Mouse (Mus musculus): Measurements from ENCODE around the gene Rnf169.
A peak's percentile ranks its signal among the peaks of the same experiment; 100 is the strongest.
"Not testable (repeated sequence)": the region's sequence is repeated elsewhere in the genome, so short reads cannot be mapped to it uniquely, and the experiment has no call there.

Rnf169 gene

GRCm38 (mm10) chr7:99946356-99946755, 33.9 kb downstream of the Rnf169 start:
- DNase-seq (ENCODE audit: low read depth, low spot score): no peak

- DNase-seq (ENCODE audit: low read depth, low spot score): no peak
Observed at GRCm38 (mm10) chr7:99945939-99946338, 34.3 kb downstream of the Rnf169 start.

- DNase-seq (ENCODE audit: low read depth, low spot score): not testable (repeated sequence)
Observed at GRCm38 (mm10) chr7:99945012-99945411, 35.2 kb downstream of the Rnf169 start.

DNA sequence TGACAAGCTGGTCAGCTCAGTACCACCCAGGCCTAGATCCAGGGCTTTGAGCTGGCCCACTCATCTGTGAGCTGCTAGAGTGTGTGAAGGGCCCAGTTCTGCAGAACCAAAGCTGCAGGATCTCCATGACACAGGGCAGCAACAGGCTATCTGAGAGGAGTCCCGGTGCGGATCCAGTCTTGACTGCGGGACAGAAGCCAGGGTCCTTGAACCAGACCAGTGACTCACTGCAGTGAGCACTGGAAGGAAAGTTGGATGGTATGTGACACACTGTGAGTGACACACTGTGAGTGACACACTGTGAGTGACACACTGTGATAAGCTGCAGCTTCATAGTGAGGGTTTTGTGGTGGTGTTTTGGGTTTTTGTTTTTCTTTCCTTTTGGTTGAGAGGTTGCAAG, 35.7 kb downstream of the Rnf169 start:
- DNase-seq (ENCODE audit: low read depth, low spot score): no peak

DNA sequence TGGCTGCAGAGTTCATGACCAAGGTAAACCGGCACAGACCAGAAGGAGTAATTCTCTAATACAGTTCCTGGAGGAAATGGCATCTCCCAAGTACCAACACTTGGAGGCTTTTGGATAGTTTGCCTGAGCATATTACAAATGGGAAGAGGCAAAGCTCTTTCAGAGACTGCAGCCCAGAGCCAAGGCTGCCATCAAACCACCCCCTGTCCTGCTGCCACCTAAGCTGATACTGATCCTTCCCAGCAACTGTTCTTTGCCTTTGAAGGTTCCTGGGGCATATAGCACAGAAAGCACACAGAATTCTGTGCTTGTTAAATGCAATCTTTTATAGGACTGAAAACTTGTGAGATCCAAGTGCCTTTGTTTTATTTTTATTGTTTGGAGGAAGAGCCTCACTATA, 39.6 kb downstream of the Rnf169 start:
- no peak for DNase-seq (ENCODE audit: low read depth, low spot score)

- no peak for DNase-seq (ENCODE audit: low read depth, low spot score)
Observed at GRCm38 (mm10) chr7:99935758-99936157, 44.5 kb downstream of the Rnf169 start.

GRCm38 (mm10) chr7:99926916-99927714, 53.1 kb downstream of the Rnf169 start:
- DNase-seq (ENCODE audit: low read depth, low spot score): peak; percentile 52

GRCm38 (mm10) chr7:99920416-99920815, 59.8 kb downstream of the Rnf169 start:
- no peak for DNase-seq (ENCODE audit: low read depth, low spot score)

DNA sequence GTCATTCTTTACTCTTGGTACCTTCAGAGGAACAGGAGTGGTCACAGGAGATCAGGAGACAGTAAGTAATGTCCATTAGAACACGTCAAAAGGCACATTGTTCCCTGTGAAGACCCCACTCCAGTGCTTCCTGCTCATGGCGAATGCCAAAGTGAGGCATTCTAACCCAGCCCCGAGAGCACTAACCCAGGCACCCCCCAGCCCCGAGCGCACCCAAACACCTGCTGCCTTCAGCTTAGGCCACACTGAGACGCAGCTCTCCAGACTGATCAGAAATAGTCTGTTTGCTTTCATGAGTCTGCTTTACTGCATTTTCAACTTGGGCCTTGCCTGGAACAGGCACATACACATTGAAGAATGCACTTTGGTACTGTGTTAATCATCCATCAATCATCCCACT, 60.3 kb downstream of the Rnf169 start:
- DNase-seq (ENCODE audit: low read depth, low spot score): no peak

DNA sequence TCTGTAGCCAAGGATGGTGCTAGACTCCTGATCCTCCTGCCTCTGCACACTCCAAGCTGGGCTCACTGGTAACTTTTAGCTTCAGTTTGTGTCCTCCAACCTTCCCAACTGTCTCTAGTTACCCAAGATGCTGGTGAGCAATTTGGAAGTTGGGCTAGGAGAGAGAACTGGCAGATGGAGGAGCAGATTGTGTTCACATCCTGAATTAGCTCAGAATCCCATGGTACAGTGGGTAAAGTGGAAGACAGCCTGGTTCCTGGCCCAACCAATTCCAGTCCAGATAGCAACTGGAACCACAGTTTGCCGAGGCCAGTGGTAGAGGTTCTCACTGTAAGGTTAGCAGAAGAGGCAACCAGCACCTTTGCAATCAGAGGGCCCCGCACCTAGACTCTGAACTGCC, 61.1 kb downstream of the Rnf169 start:
- DNase-seq (ENCODE audit: low read depth, low spot score): no peak

- no peak for DNase-seq (ENCODE audit: low read depth, low spot score)
Observed at GRCm38 (mm10) chr7:99917320-99917844, 62.9 kb downstream of the Rnf169 start.

DNA sequence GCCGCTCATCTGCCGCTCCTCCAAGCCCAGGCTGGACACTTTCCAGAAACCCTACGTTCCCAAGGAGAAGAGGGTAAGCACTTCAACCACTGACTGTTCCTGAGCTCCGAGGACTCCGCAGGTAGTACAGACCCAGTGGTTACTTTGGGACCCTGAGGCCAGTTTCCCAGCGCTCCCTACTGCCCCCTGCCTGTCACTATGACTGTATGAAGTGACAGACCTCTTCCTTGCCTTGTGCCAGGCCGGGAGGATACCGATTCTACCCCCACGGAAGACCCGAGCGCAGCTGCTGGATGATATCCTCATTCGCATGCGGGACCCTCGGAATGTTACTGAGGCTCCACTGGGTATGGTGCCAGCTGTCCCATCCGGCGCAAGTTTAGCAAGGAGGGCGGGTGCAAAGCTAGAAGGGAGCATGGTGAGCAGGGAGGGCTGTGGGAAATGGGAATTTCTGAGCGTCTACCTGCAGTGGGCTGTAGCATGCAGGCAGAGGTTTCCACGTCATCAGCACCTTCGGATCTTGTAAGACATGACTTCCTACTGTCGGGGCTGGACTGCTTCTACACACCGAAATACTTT, 63.4 kb downstream of the Rnf169 start:
- DNase-seq (ENCODE audit: low read depth, low spot score): peak; percentile 6

- no peak for DNase-seq (ENCODE audit: low read depth, low spot score)
Observed at GRCm38 (mm10) chr7:99915511-99915910, 64.7 kb downstream of the Rnf169 start.

- no peak for DNase-seq (ENCODE audit: low read depth, low spot score)
Observed at GRCm38 (mm10) chr7:99914316-99914715, 65.9 kb downstream of the Rnf169 start.

GRCm38 (mm10) chr7:99911038-99911437, 69.2 kb downstream of the Rnf169 start:
- DNase-seq (ENCODE audit: low read depth, low spot score): no peak

GRCm38 (mm10) chr7:99907463-99907862, 72.8 kb downstream of the Rnf169 start:
- no peak for DNase-seq (ENCODE audit: low read depth, low spot score)

- DNase-seq (ENCODE audit: low read depth, low spot score): no peak
Observed at GRCm38 (mm10) chr7:99906346-99906745, 73.9 kb downstream of the Rnf169 start.

GRCm38 (mm10) chr7:99904421-99905005, 75.7 kb downstream of the Rnf169 start:
- no peak for DNase-seq (ENCODE audit: low read depth, low spot score)

DNA sequence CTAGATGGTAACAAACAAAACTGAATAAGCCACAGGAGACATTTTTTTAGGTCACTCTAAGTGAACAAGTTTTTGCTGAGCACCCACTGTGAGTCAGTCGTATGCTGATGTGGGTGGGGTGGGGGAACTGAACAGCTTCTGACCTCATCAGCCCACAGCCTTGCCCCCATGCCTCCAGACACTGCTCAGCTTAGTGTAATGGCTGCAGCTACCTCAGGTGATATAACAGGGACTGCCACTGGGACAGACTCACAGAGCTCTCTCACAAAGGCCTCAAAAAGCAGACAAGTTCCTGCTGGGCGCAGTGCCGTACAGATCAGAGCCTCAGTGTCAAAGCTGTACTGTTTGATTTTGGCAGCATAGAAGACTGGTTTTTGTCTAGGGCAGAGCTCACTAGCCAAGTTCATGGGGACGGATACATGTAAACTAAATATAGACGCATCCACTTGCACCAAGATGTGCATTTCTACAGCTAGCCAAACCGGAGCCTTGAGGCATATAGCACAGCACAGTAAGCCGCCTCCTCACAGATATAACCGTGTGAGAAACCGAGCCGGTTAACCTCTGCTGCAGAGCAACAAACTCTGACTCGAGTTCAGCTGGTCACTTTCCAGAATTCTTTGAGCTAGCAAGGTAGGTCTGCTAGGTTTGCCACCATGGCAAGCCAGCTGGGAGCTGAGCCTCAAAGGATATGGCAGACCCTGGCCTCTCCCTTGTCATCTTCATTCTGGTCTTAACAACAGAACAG, 77.2 kb downstream of the Rnf169 start:
- DNase-seq (ENCODE audit: low read depth, low spot score): no peak

- no peak for DNase-seq (ENCODE audit: low read depth, low spot score)
Observed at GRCm38 (mm10) chr7:99902208-99902607, 78.0 kb downstream of the Rnf169 start.

DNA sequence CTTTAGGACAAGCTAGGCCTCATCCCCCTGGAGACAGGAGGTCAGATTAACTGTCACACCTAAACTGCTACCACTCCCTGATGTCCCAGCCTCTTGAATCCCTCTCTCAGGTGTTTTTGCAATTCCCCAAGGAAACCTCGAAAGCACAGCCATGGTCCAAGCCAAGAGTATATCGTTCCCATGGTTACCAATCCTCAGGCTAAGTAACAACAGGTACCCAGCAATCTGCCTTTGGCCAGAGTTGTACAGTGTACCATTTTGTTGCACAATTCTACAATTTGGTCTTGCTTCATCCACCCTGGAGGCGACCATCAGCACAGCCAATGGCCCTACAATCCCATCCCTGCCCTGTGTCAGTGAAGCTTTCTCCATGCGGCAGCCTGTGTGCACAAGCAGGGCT, 83.3 kb downstream of the Rnf169 start:
- no peak for DNase-seq (ENCODE audit: low read depth, low spot score)

DNA sequence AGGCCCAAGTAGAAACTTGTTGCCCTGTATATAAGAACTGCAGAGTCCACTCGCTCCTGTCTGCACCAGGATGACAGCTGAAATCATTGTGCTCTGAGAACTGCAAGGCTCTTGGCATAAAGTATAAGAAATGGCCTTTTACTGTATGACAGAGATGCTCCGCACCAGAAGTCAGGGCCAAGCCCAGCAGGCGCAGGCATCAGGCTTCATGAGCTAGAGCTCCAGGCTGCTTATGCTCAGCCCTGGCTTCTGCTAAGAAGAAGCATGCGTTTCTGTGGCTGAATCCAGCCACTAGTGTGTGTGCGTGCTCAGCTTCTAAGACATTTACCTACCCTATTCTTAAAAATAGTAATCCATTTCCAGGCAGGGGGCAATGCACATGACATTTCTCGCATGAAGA, 85.8 kb downstream of the Rnf169 start:
- no peak for DNase-seq (ENCODE audit: low read depth, low spot score)
